Mouse (Mus musculus): ENCODE data around the gene Ube2l6. TPM values are rescaled to one million over a fixed set of nuclear protein-coding genes. Genes with fewer than 3 reads are reported as not detected.
"Not testable (repeated sequence)": the region's sequence is repeated elsewhere in the genome, so short reads cannot be mapped to it uniquely, and the experiment has no call there.

Gene Ube2l6
- polyA plus RNA-seq, 1 experiment from 2014 or later: 95.3 TPM

GRCm38 (mm10) chr2:84792516-84792915 is 6.1 kb upstream of the Ube2l6 start:
- no peak overlapping the region for H3K4me3 ChIP-seq
- no peak overlapping the region for H3K9ac ChIP-seq
- H3K27ac ChIP-seq (ENCODE audit: poor library complexity, severe bottlenecking): no peak overlapping the region
- no peak for ATAC-seq (ENCODE audit: insufficient number of reproducible peaks, low FRiP score)
- no peak overlapping the region for H3K4me2 ChIP-seq
- peaks cover 14% of the 10 kb centered on the region for H3K4me1 ChIP-seq (replicated peaks)
- peaks cover 17% of the 10 kb centered on the region for H3K9me3 ChIP-seq (replicated peaks)
- H3K36me3 ChIP-seq: no peaks in the 10 kb centered on the region
- no peaks in the 10 kb centered on the region for H3K27me3 ChIP-seq (replicated peaks)
- WGBS: 69% methylated on average over 3 of the region's 3 CpGs

DNA sequence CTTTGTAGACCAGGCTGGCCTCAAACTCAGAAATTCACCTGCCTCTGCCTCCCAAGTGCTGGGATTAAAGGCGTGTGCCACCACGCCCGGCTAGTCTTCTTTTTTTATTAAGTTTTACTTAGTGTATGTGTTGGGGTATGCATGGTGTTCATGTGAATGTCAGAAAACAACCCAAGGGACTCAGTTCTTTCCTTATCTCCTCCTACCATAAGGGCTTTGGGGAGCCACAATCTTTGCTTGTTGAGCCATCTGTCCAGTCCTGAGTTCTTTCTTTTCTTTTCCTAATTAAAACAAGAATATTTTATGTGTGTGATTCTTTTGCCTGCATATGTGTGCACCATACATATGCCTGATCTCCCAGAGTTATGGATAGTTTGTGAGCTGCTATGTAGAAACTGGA is 5.5 kb upstream of the Ube2l6 start:
- Histone ChIP-seq H3K9me3 (replicated peaks) (peaks cover 17% of the 10 kb centered on the region), H3K4me1 (replicated peaks) (peaks cover 12% of the 10 kb centered on the region), H3K4me2 (no peak overlapping the region), H3K9ac (no peak overlapping the region), H3K4me3 (no peak overlapping the region), H3K27me3 (replicated peaks) (no peaks in the 10 kb centered on the region), H3K36me3 (no peaks in the 10 kb centered on the region), H3K27ac (ENCODE audit: poor library complexity, severe bottlenecking) (no peak overlapping the region)
- ATAC-seq (ENCODE audit: insufficient number of reproducible peaks, low FRiP score): no peak; the same call in 1 of the 2 replicates
- 77% methylated on average over 3 of the region's 3 CpGs for WGBS

- 86% methylated on average over 3 of the region's 3 CpGs for WGBS
- ATAC-seq (ENCODE audit: insufficient number of reproducible peaks, low FRiP score): no peak
Observed at GRCm38 (mm10) chr2:84793871-84794270, 4.8 kb upstream of the Ube2l6 start.

GRCm38 (mm10) chr2:84797833-84798492 is 665 bp upstream of the Ube2l6 start:
- WGBS: 11% methylated on average over 13 of the region's 13 CpGs
- Histone ChIP-seq H3K9me3 (replicated peaks) (peaks cover 17% of the 10 kb centered on the region), H3K4me2 (peak overlapping the region; percentile 98), H3K4me3 (peak overlapping the region; percentile 63), H3K4me1 (replicated peaks) (0 out of 2 replicates have a peak, but pooled peaks cover 4% of the 10 kb centered on the region), H3K36me3 (0 out of 2 replicates have a peak, but pooled peaks cover 4% of the 10 kb centered on the region), H3K27me3 (replicated peaks) (no peaks in the 10 kb centered on the region), H3K27ac (ENCODE audit: poor library complexity, severe bottlenecking) (peak overlapping the region; percentile 80), H3K9ac (peak overlapping the region; percentile 73)
- ATAC-seq (ENCODE audit: insufficient number of reproducible peaks, low FRiP score): peak; percentile 58

More at GRCm38 (mm10) chr2:84793871-84794270, 4.8 kb upstream of the Ube2l6 start:
- Histone ChIP-seq H3K36me3 (no peaks in the 10 kb centered on the region), H3K4me1 (replicated peaks) (peaks cover 10% of the 10 kb centered on the region), H3K9ac (no peak overlapping the region), H3K9me3 (replicated peaks) (peaks cover 17% of the 10 kb centered on the region), H3K27ac (ENCODE audit: poor library complexity, severe bottlenecking) (no peak overlapping the region), H3K27me3 (replicated peaks) (no peaks in the 10 kb centered on the region), H3K4me3 (no peak overlapping the region), H3K4me2 (no peak overlapping the region)

DNA sequence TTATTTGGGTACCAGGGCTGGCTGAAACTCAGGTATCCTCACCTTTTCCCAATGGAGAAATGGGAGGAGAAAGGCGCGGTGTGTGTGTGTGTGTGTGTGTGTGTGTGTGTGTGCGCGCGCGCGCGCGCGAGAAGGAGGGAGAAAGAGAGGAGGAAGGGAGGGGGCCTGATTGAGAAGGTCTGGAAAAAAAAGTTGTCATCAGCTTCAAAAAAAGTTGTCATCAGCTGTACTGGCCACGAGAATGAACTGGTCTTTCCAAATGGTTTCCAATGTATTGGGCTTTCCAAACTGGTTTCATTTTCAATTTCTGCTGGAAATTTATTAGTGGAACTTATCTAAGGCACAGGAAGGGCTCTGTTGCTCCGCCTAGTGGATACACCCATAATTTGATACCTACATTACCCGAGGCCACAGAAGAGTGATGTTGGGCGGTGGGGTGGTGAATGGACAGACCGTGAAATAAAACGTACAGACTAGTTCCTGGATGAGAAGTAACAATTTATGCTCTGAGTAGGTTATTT is 473 bp downstream of the Ube2l6 start:
- Histone ChIP-seq H3K4me2 (peak overlapping the region; percentile 98), H3K4me3 (peak overlapping the region; percentile 63), H3K9me3 (replicated peaks) (peaks cover 16% of the 10 kb centered on the region), H3K27me3 (replicated peaks) (no peaks in the 10 kb centered on the region), H3K36me3 (peaks cover 13% of the 10 kb centered on the region; the same call in 1 of the 2 replicates), H3K4me1 (replicated peaks) (0 out of 2 replicates have a peak, but pooled peaks cover 4% of the 10 kb centered on the region), H3K27ac (ENCODE audit: poor library complexity, severe bottlenecking) (peak overlapping the region; percentile 80), H3K9ac (peak overlapping the region; percentile 73)
- WGBS: under 1% methylated on average over 16 of the region's 16 CpGs
- peak; percentile 58 for ATAC-seq (ENCODE audit: insufficient number of reproducible peaks, low FRiP score)

GRCm38 (mm10) chr2:84800304-84800703 is 1.7 kb downstream of the Ube2l6 start:
- no peaks in the 10 kb centered on the region for H3K27me3 ChIP-seq (replicated peaks)
- H3K36me3 ChIP-seq: peaks cover 23% of the 10 kb centered on the region
- no peak for ATAC-seq (ENCODE audit: insufficient number of reproducible peaks, low FRiP score)
- no peak overlapping the region for H3K9ac ChIP-seq
- peaks cover 5% of the 10 kb centered on the region for H3K9me3 ChIP-seq (replicated peaks)
- 48% methylated on average over 4 of the region's 4 CpGs for WGBS
- 0 out of 2 replicates have a peak, but pooled peaks cover 4% of the 10 kb centered on the region for H3K4me1 ChIP-seq (replicated peaks)
- H3K4me3 ChIP-seq: peak overlapping the region; percentile 63
- no peak overlapping the region; the same call in 1 of the 2 replicates for H3K27ac ChIP-seq (ENCODE audit: poor library complexity, severe bottlenecking)
- peak overlapping the region; percentile 98; the same call in 1 of the 2 replicates for H3K4me2 ChIP-seq

GRCm38 (mm10) chr2:84801223-84801622 is 2.6 kb downstream of the Ube2l6 start:
- H3K36me3 ChIP-seq: peaks cover 29% of the 10 kb centered on the region
- not testable (repeated sequence) for H3K4me3 ChIP-seq; H3K27ac ChIP-seq (ENCODE audit: poor library complexity, severe bottlenecking); H3K4me1 ChIP-seq (replicated peaks); H3K9ac ChIP-seq; H3K9me3 ChIP-seq (replicated peaks); H3K4me2 ChIP-seq; ATAC-seq (ENCODE audit: insufficient number of reproducible peaks, low FRiP score); H3K27me3 ChIP-seq (replicated peaks)
- WGBS: 79% methylated on average over 5 of the region's 5 CpGs

GRCm38 (mm10) chr2:84803963-84804362 is 5.3 kb downstream of the Ube2l6 start:
- H3K4me3 ChIP-seq: no peak overlapping the region
- no peak for ATAC-seq (ENCODE audit: insufficient number of reproducible peaks, low FRiP score)

DNA sequence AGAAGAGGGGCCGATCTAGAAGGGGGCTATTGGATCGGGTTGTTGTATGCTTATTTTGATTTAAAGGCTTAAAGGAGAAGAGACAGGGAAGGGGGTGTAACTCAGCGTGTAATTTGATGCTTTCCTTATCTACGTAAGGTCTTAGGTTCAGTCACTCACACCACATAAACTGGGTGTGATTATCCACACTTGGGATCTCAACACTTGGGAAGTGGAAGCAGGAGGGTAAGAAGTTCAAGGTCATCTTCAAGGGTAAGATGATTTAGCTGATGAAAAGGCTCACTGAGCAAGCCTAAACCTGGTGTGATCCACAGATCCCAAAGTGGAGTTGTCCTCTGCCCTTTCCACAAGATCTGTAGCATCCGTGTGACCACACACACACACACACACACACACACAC is 7.9 kb downstream of the Ube2l6 start:
- Histone ChIP-seq H3K9ac (no peak overlapping the region), H3K4me3 (no peak overlapping the region), H3K9me3 (replicated peaks) (0 out of 2 replicates have a peak, but pooled peaks cover 3% of the 10 kb centered on the region), H3K4me2 (no peak overlapping the region), H3K4me1 (replicated peaks) (peaks cover 17% of the 10 kb centered on the region), H3K27me3 (replicated peaks) (no peaks in the 10 kb centered on the region), H3K27ac (ENCODE audit: poor library complexity, severe bottlenecking) (no peak overlapping the region), H3K36me3 (peaks cover 50% of the 10 kb centered on the region)
- WGBS: 48% methylated on average over 5 of the region's 5 CpGs
- no peak for ATAC-seq (ENCODE audit: insufficient number of reproducible peaks, low FRiP score)

More at GRCm38 (mm10) chr2:84803963-84804362, 5.3 kb downstream of the Ube2l6 start:
- 91% methylated on average over 7 of the region's 7 CpGs for WGBS
- no peak overlapping the region for H3K27ac ChIP-seq (ENCODE audit: poor library complexity, severe bottlenecking)
- H3K36me3 ChIP-seq: peaks cover 45% of the 10 kb centered on the region
- H3K9ac ChIP-seq: no peak overlapping the region
- 0 out of 2 replicates have a peak, but pooled peaks cover 9% of the 10 kb centered on the region for H3K4me1 ChIP-seq (replicated peaks)
- H3K9me3 ChIP-seq (replicated peaks): 0 out of 2 replicates have a peak, but pooled peaks cover 3% of the 10 kb centered on the region
- no peaks in the 10 kb centered on the region for H3K27me3 ChIP-seq (replicated peaks)
- no peak overlapping the region for H3K4me2 ChIP-seq

DNA sequence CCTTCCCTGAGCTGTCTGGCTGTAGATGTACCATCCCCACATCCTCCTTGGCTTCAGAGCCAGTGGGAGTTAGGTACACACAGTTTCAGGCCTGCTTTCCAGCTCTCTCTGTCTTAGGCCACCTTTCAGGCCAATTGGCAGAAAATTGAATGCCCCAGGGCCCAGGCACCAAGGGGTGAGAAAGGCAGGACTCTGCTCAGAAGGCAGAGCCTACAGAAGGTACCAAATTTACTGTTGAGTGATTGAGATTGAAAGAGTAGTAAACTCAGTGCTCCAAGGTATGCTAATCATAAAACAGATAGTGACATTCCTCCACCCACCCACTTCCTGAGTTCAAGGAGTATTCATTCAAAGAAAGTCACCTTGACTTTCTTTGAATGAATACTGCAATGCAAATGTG is 10.7 kb downstream of the Ube2l6 start:
- Histone ChIP-seq H3K9ac (no peak overlapping the region), H3K4me2 (no peak overlapping the region), H3K9me3 (replicated peaks) (0 out of 2 replicates have a peak, but pooled peaks cover 3% of the 10 kb centered on the region), H3K36me3 (peaks cover 34% of the 10 kb centered on the region), H3K4me3 (no peak overlapping the region), H3K4me1 (replicated peaks) (peaks cover 30% of the 10 kb centered on the region), H3K27ac (ENCODE audit: poor library complexity, severe bottlenecking) (no peak overlapping the region), H3K27me3 (replicated peaks) (no peaks in the 10 kb centered on the region)
- ATAC-seq (ENCODE audit: insufficient number of reproducible peaks, low FRiP score): no peak

DNA sequence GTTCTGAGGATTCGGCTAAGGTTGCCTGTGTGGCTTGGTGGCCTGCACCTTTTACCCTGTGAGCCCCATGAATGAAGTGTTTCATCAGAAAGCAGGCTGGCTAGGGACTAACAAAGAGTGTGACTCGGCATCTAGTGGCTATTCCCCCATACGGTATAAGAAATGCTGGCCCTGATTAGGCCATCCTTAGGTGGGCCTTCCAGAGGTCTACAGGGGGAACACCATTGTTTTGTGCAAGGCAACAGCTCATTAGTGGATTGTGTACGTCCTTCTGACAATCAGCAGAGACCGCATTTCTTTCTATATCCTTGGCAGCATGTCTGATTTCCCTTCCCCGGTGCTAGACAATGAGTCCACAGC is 11.9 kb downstream of the Ube2l6 start:
- Histone ChIP-seq H3K9me3 (replicated peaks) (0 out of 2 replicates have a peak, but pooled peaks cover 3% of the 10 kb centered on the region), H3K4me1 (replicated peaks) (peaks cover 30% of the 10 kb centered on the region), H3K36me3 (peaks cover 26% of the 10 kb centered on the region), H3K9ac (0 out of 2 replicates have a peak overlapping the region, but pooled peaks have one; percentile 17), H3K4me3 (no peak overlapping the region), H3K4me2 (peak overlapping the region; percentile 62), H3K27ac (ENCODE audit: poor library complexity, severe bottlenecking) (peak overlapping the region; percentile 66), H3K27me3 (replicated peaks) (no peaks in the 10 kb centered on the region)
- 58% methylated on average over 6 of the region's 6 CpGs for WGBS
- ATAC-seq (ENCODE audit: insufficient number of reproducible peaks, low FRiP score): no peak
